Mouse (Mus musculus): ENCODE measurements at regions not wholly inside any gene's neighbourhood (a gene's known extent, or its start where the extent isn't known, plus 50 kb on each side); places are given as distances from the start of the nearest gene placed in this dataset.

GRCm38 (mm10) chr17:89318356-89318755, 117.9 kb upstream of the Fshr start:
- TF ChIP-seq CTCF (IDR thresholded peaks at IDR 0.05; ENCODE audit: extremely low read depth, insufficient read depth, low read length) (no peak), POLR2A (IDR thresholded peaks at IDR 0.05; ENCODE audit: extremely low read depth, insufficient read depth, low read length) (no peak)

GRCm38 (mm10) chr17:89311133-89311532, 110.7 kb upstream of the Fshr start:
- TF ChIP-seq POLR2A (IDR thresholded peaks at IDR 0.05; ENCODE audit: extremely low read depth, insufficient read depth, low read length) (no peak), CTCF (IDR thresholded peaks at IDR 0.05; ENCODE audit: extremely low read depth, insufficient read depth, low read length) (no peak)
- no peaks in the 10 kb centered on the region for H3K4me1 ChIP-seq (ENCODE audit: control insufficient read depth, insufficient read depth, low read length)
- no peak overlapping the region for H3K4me3 ChIP-seq (ENCODE audit: insufficient read depth, low read length)
- H3K27ac ChIP-seq (ENCODE audit: insufficient read depth, low read length) = no peak overlapping the region

More at GRCm38 (mm10) chr17:89318356-89318755, 117.9 kb upstream of the Fshr start:
- H3K27ac ChIP-seq (ENCODE audit: insufficient read depth, low read length) = no peak overlapping the region
- H3K4me3 ChIP-seq (ENCODE audit: insufficient read depth, low read length) = no peak overlapping the region
- no peaks in the 10 kb centered on the region for H3K4me1 ChIP-seq (ENCODE audit: control insufficient read depth, insufficient read depth, low read length)

DNA sequence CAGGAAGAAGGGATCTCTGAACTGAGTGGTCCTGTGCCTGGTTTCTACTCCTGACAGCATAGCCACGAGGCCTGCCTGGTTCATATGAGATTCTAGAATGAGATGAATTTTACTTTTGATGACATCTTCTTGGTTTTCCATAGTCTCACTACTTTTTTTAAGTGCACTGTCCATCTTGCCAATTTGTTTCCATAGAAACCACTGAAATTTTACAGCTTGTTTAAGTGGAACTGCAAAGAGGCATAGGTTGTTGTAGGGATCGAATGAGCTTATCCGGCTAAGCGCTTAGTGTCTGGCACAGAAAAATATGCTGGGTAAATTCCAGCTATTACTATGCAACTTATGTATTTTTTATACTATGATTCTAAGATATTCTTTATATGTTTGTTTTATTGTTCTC, 100.8 kb upstream of the Fshr start:
- TF ChIP-seq POLR2A (IDR thresholded peaks at IDR 0.05; ENCODE audit: extremely low read depth, insufficient read depth, low read length) (no peak), CTCF (IDR thresholded peaks at IDR 0.05; ENCODE audit: extremely low read depth, insufficient read depth, low read length) (no peak)
- no peak overlapping the region for H3K27ac ChIP-seq (ENCODE audit: insufficient read depth, low read length)
- H3K4me3 ChIP-seq (ENCODE audit: insufficient read depth, low read length) = no peak overlapping the region
- H3K4me1 ChIP-seq (ENCODE audit: control insufficient read depth, insufficient read depth, low read length) = no peaks in the 10 kb centered on the region

GRCm38 (mm10) chr17:89297277-89298002, 97.0 kb upstream of the Fshr start:
- Histone ChIP-seq H3K27ac (ENCODE audit: insufficient read depth, low read length) (no peak overlapping the region), H3K4me3 (ENCODE audit: insufficient read depth, low read length) (no peak overlapping the region), H3K4me1 (ENCODE audit: control insufficient read depth, insufficient read depth, low read length) (no peaks in the 10 kb centered on the region)
- no peak for TF ChIP-seq POLR2A (IDR thresholded peaks at IDR 0.05; ENCODE audit: extremely low read depth, insufficient read depth, low read length)
- TF ChIP-seq CTCF (IDR thresholded peaks at IDR 0.05; ENCODE audit: extremely low read depth, insufficient read depth, low read length) = no peak

DNA sequence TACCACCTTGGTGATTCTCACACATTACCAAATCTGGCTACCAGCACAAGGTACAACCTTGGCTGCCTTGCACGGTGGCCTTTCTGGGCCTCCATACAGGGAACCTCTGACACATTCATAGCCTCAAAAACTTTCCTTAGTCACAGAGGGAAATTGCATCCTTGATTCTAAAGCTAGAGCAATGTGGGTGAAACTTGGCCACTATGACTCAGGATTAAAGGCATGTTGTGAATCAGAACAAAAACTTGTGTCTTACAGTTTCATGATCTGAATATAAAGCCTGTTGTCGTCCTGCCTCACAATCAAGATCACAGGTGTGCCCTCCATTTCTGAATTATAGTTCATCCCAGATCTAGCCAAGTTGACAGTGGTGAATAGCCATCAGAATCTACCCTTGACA, 80.8 kb upstream of the Fshr start:
- no peak overlapping the region for H3K27ac ChIP-seq (ENCODE audit: insufficient read depth, low read length)
- no peaks in the 10 kb centered on the region; the same call in 1 of the 2 replicates for H3K4me1 ChIP-seq (ENCODE audit: control insufficient read depth, insufficient read depth, low read length)
- TF ChIP-seq CTCF (IDR thresholded peaks at IDR 0.05; ENCODE audit: extremely low read depth, insufficient read depth, low read length) (no peak), POLR2A (IDR thresholded peaks at IDR 0.05; ENCODE audit: extremely low read depth, insufficient read depth, low read length) (no peak)
- no peak overlapping the region for H3K4me3 ChIP-seq (ENCODE audit: insufficient read depth, low read length)

DNA sequence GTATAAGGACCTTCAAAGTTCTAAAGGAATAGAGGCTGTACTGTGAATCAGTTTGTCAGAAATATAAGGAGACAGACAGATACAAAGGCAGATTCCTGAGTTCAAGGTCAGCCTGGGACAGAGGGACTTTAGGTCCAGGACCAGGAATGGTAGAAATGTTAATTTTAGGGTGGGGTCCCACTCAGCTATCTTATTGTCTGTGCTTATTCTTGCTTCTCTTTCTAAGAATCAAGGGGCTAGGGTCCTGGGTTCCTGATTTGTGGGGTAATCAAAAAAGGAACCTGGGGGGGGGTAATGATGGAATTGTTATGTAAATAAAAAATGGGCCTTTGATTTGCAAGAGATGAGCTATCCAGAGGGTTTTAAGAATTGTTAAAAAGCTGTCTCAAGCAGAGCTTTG, 71.7 kb upstream of the Fshr start:
- TF ChIP-seq CTCF (IDR thresholded peaks at IDR 0.05; ENCODE audit: extremely low read depth, insufficient read depth, low read length) = no peak
- TF ChIP-seq POLR2A (IDR thresholded peaks at IDR 0.05; ENCODE audit: extremely low read depth, insufficient read depth, low read length) = no peak
- H3K27ac ChIP-seq (ENCODE audit: insufficient read depth, low read length) = no peak overlapping the region
- no peaks in the 10 kb centered on the region for H3K4me1 ChIP-seq (ENCODE audit: control insufficient read depth, insufficient read depth, low read length)
- no peak overlapping the region for H3K4me3 ChIP-seq (ENCODE audit: insufficient read depth, low read length)

GRCm38 (mm10) chr17:89255687-89256086, 55.2 kb upstream of the Fshr start:
- Histone ChIP-seq H3K4me1 (ENCODE audit: control insufficient read depth, insufficient read depth, low read length) (no peaks in the 10 kb centered on the region), H3K4me3 (ENCODE audit: insufficient read depth, low read length) (no peak overlapping the region), H3K27ac (ENCODE audit: insufficient read depth, low read length) (no peak overlapping the region)
- TF ChIP-seq POLR2A (IDR thresholded peaks at IDR 0.05; ENCODE audit: extremely low read depth, insufficient read depth, low read length) = no peak
- no peak for TF ChIP-seq CTCF (IDR thresholded peaks at IDR 0.05; ENCODE audit: extremely low read depth, insufficient read depth, low read length)

DNA sequence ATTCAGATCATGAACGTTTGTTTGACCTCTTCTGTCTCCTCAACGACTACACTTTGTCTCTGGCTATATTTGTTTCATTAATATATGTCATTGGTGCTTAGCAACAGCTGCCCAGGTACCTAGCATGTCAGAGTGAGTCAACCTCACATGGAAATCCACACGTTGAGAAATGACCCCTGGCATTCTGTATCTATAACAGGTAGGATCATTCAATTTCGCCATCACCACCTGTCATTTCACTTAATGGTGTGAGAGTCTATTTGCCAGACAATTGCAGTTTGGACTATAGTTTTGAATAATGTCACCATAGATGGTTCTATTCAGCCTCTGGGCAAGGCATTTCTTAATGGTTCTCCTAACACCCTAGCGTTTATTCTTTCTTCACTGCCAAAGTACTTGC, 50.3 kb upstream of the Fshr start:
- no peak overlapping the region for H3K4me3 ChIP-seq (ENCODE audit: insufficient read depth, low read length)
- no peak overlapping the region for H3K27ac ChIP-seq (ENCODE audit: insufficient read depth, low read length)
- no peaks in the 10 kb centered on the region for H3K4me1 ChIP-seq (ENCODE audit: control insufficient read depth, insufficient read depth, low read length)
- TF ChIP-seq POLR2A (IDR thresholded peaks at IDR 0.05; ENCODE audit: extremely low read depth, insufficient read depth, low read length) = no peak
- no peak for TF ChIP-seq CTCF (IDR thresholded peaks at IDR 0.05; ENCODE audit: extremely low read depth, insufficient read depth, low read length)
